Mouse (Mus musculus) neural tube, embryonic 11.5 days (tissue): ENCODE results near the gene Zkscan5. TPM values are rescaled to one million over a fixed set of nuclear protein-coding genes. Genes with fewer than 3 reads are reported as not detected.
A peak's percentile ranks its signal among the peaks of the same experiment; 100 is the strongest.

ENCODE experiments used
- ATAC-seq: fragments of 200-750 bp; cut with Nextera tagmentation; 2 replicates; pipeline ENCODE4 v1.8.0; 2017; ENCODE audit warnings: moderate number of reproducible peaks, mild to moderate bottlenecking, moderate TSS enrichment, moderate library complexity; ENCODE audit not compliant: insufficient read depth, low FRiP score, low TSS enrichment
- DNase-seq: peaks from one replicate; pipeline ENCODE4 v3.0.0-alpha.2; 2015; ENCODE audit warnings: low spot score
- H3K27ac ChIP-seq: fragments of 300-500 bp; sonication (generic); 2 replicates; pipeline ENCODE4 v1.5.1; 2014; ENCODE audit warnings: low read depth, mild to moderate bottlenecking, low read length
- H3K27me3 ChIP-seq: fragments of 300-500 bp; sonication (generic); 2 replicates; pipeline ENCODE4 v1.6.1; 2014; ENCODE audit warnings: mild to moderate bottlenecking, low read length, mixed read lengths; ENCODE audit not compliant: control insufficient read depth, insufficient read depth
- H3K36me3 ChIP-seq: fragments of 300-500 bp; sonication (generic); 2 replicates; pipeline ENCODE4 v1.6.1; 2014; ENCODE audit warnings: mild to moderate bottlenecking, low read length, moderate library complexity, mixed read lengths; ENCODE audit not compliant: control insufficient read depth, insufficient read depth
- H3K4me1 ChIP-seq: fragments of 300-500 bp; sonication (generic); 2 replicates; pipeline ENCODE4 v1.6.1; 2014; ENCODE audit warnings: low read length, mixed read lengths; ENCODE audit not compliant: control insufficient read depth, insufficient read depth
- H3K4me2 ChIP-seq: fragments of 300-500 bp; sonication (generic); 2 replicates; pipeline ENCODE4 v1.6.1; 2014; ENCODE audit warnings: low read depth, mild to moderate bottlenecking, moderate library complexity
- H3K4me3 ChIP-seq: fragments of 300-500 bp; sonication (generic); 2 replicates; pipeline ENCODE4 v1.5.1; 2014; ENCODE audit warnings: low read depth, low read length
- H3K9ac ChIP-seq: fragments of 300-500 bp; sonication (generic); 2 replicates; pipeline ENCODE4 v1.6.1; 2014; ENCODE audit warnings: mild to moderate bottlenecking, low read length
- H3K9me3 ChIP-seq: fragments of 300-500 bp; sonication (generic); 2 replicates; pipeline ENCODE4 v1.6.1; 2016; ENCODE audit warnings: low read length; ENCODE audit not compliant: control insufficient read depth
- WGBS: fragments of 180-500 bp; shearing (Covaris S2); extraction: QIAGEN DNeasy Blood & Tissue Kit; methylation state at CpG from one replicate; pipeline ENCODE4 v1.1.7; 2014; 5-methylcytosine and 5-hydroxymethylcytosine counted together
- polyA plus RNA-seq: library from polyadenylated mRNA; unstranded; fragments of >200 nt; fragmentation: Nextera tagmentation; extraction: Ambion mirVana; gene quantifications from 2 replicates; pipeline ENCODE4 v1.2.1, GENCODE M21; 2014

Zkscan5 gene
- polyA plus RNA-seq, 1 experiment from 2014 or later = 21.1 TPM

- no peak overlapping the region for H3K9ac ChIP-seq
- H3K4me3 ChIP-seq = no peak overlapping the region
- 92% methylated on average over 6 of the region's 6 CpGs for WGBS
- no peak overlapping the region for H3K27ac ChIP-seq
- no peaks in the 10 kb centered on the region for H3K9me3 ChIP-seq
- ATAC-seq (no peak), DNase-seq (no peak)
- H3K4me2 ChIP-seq = no peak overlapping the region
- H3K36me3 ChIP-seq = peaks cover 8% of the 10 kb centered on the region
- no peaks in the 10 kb centered on the region for H3K27me3 ChIP-seq
- peaks cover 6% of the 10 kb centered on the region for H3K4me1 ChIP-seq
Observed at GRCm38 (mm10) chr5:145189416-145189815, 14.9 kb upstream of the Zkscan5 start.

- H3K4me3 ChIP-seq = peak overlapping the region; percentile 82
- H3K27ac ChIP-seq = no peak overlapping the region
- peaks cover 6% of the 10 kb centered on the region for H3K4me1 ChIP-seq
- peak overlapping the region; percentile 47 for H3K4me2 ChIP-seq
- ATAC-seq = no peak
- no peak for DNase-seq
- H3K27me3 ChIP-seq = no peaks in the 10 kb centered on the region
- 65% methylated on average over 5 of the region's 5 CpGs for WGBS
- H3K9ac ChIP-seq = peak overlapping the region; percentile 93
- peaks cover 10% of the 10 kb centered on the region for H3K36me3 ChIP-seq
- H3K9me3 ChIP-seq = no peaks in the 10 kb centered on the region
Observed at GRCm38 (mm10) chr5:145190373-145190772, 14.0 kb upstream of the Zkscan5 start.

GRCm38 (mm10) chr5:145190875-145191798, 13.2 kb upstream of the Zkscan5 start:
- DNase-seq (peak; percentile 95), ATAC-seq (peak; percentile 92)
- H3K4me2 ChIP-seq = peak overlapping the region; percentile 47
- H3K4me1 ChIP-seq = peaks cover 6% of the 10 kb centered on the region
- WGBS = 1% methylated on average over 41 of the region's 41 CpGs
- peaks cover 5% of the 10 kb centered on the region for H3K36me3 ChIP-seq
- peak overlapping the region; percentile 55; the same call in 1 of the 2 replicates for H3K27ac ChIP-seq
- H3K4me3 ChIP-seq = peak overlapping the region; percentile 82
- peak overlapping the region; percentile 93 for H3K9ac ChIP-seq
- H3K9me3 ChIP-seq = no peaks in the 10 kb centered on the region
- no peaks in the 10 kb centered on the region for H3K27me3 ChIP-seq

GRCm38 (mm10) chr5:145191962-145192361, 12.4 kb upstream of the Zkscan5 start, which contains the start of gene Atp5j2:
Gene Atp5j2, minus strand, starts transcription at chr5:145192062.
- peak within 1 kb of the TSS; percentile 93 for H3K9ac ChIP-seq
- no peak for DNase-seq
- H3K4me2 ChIP-seq = peak within 1 kb of the TSS; percentile 47
- 87% methylated on average over 2 of the region's 2 CpGs for WGBS
- H3K4me1 ChIP-seq = peaks cover 6% of the 10 kb centered on the region
- no peak for ATAC-seq
- no peaks in the 10 kb centered on the region for H3K27me3 ChIP-seq
- H3K9me3 ChIP-seq = no peaks in the 10 kb centered on the region
- peak within 1 kb of the TSS; percentile 82 for H3K4me3 ChIP-seq
- H3K27ac ChIP-seq = peak within 1 kb of the TSS; percentile 55; the same call in 1 of the 2 replicates
- H3K36me3 ChIP-seq = peaks cover 4% of the 10 kb centered on the region; the same call in 1 of the 2 replicates

- no peaks in the 10 kb centered on the region for H3K9me3 ChIP-seq
- no peak for ATAC-seq
- H3K4me3 ChIP-seq = no peak overlapping the region
- DNase-seq = no peak
- H3K27ac ChIP-seq = no peak overlapping the region
- 81% methylated on average over 7 of the region's 7 CpGs for WGBS
- no peak overlapping the region for H3K9ac ChIP-seq
- H3K27me3 ChIP-seq = no peaks in the 10 kb centered on the region
- peaks cover 13% of the 10 kb centered on the region for H3K4me1 ChIP-seq
- no peaks in the 10 kb centered on the region; the same call in 1 of the 2 replicates for H3K36me3 ChIP-seq
- H3K4me2 ChIP-seq = no peak overlapping the region
Observed at GRCm38 (mm10) chr5:145200387-145200786, 4.0 kb upstream of the Zkscan5 start.

- Histone ChIP-seq H3K4me2 (peak within 1 kb of the TSS; percentile 97), H3K27ac (no peak within 1 kb of the TSS), H3K9me3 (no peaks in the 10 kb centered on the region), H3K9ac (peak within 1 kb of the TSS; percentile 67), H3K36me3 (no peaks in the 10 kb centered on the region), H3K27me3 (no peaks in the 10 kb centered on the region), H3K4me1 (peaks cover 15% of the 10 kb centered on the region), H3K4me3 (peak within 1 kb of the TSS; percentile 78)
- peak; percentile 80 for DNase-seq
- ATAC-seq = 0 out of 2 replicates have a peak, but pooled peaks have one; percentile 8
- WGBS = 1% methylated on average over 37 of the region's 37 CpGs
Observed at GRCm38 (mm10) chr5:145201321-145201991, 2.9 kb upstream of the Zkscan5 start, which contains the start of gene Zkscan14. Gene Zkscan14, minus strand, starts transcription at chr5:145201868.

- 49% methylated on average over 3 of the region's 3 CpGs for WGBS
- ATAC-seq (no peak), DNase-seq (no peak)
- H3K4me3 ChIP-seq = no peak overlapping the region
- no peaks in the 10 kb centered on the region for H3K36me3 ChIP-seq
- no peaks in the 10 kb centered on the region for H3K27me3 ChIP-seq
- no peak overlapping the region for H3K9ac ChIP-seq
- no peak overlapping the region for H3K4me2 ChIP-seq
- no peak overlapping the region for H3K27ac ChIP-seq
- peaks cover 15% of the 10 kb centered on the region for H3K4me1 ChIP-seq
- H3K9me3 ChIP-seq = no peaks in the 10 kb centered on the region
Observed at GRCm38 (mm10) chr5:145202446-145202845, 1.9 kb upstream of the Zkscan5 start.

GRCm38 (mm10) chr5:145205041-145205440, 679 bp downstream of the Zkscan5 start:
- Histone ChIP-seq H3K4me2 (peak overlapping the region; percentile 54), H3K9ac (peak overlapping the region; percentile 10; the same call in 1 of the 2 replicates), H3K4me3 (peak overlapping the region; percentile 58), H3K27me3 (no peaks in the 10 kb centered on the region), H3K9me3 (no peaks in the 10 kb centered on the region), H3K36me3 (no peaks in the 10 kb centered on the region), H3K4me1 (peaks cover 15% of the 10 kb centered on the region), H3K27ac (no peak overlapping the region)
- DNase-seq (no peak), ATAC-seq (no peak)
- 22% methylated on average over 9 of the region's 9 CpGs for WGBS
